Mouse (Mus musculus): ENCODE data around the gene Wdr24.

Wdr24 gene

GRCm38 (mm10) chr17:25808028-25808427 lies 15.4 kb upstream of the Wdr24 start:
- no peak for DNase-seq

- DNase-seq: peak; percentile 55 to 71
These were observed 14.4 kb upstream of the Wdr24 start, which contains the start of gene Fbxl16 for GRCm38 (mm10) chr17:25808789-25809605. Fbxl16 (plus strand) TSS chr17:25809085.

- no peak for DNase-seq
These were observed 13.7 kb upstream of the Wdr24 start for GRCm38 (mm10) chr17:25809606-25810340.

- DNase-seq: no peak
These were observed 12.5 kb upstream of the Wdr24 start for GRCm38 (mm10) chr17:25810890-25811289.

- peak; percentile 71 to 85 for DNase-seq
These were observed 10.0 kb upstream of the Wdr24 start for GRCm38 (mm10) chr17:25813471-25813870.

GRCm38 (mm10) chr17:25817662-25818061 lies 5.8 kb upstream of the Wdr24 start:
- DNase-seq: no peak

GRCm38 (mm10) chr17:25818851-25819780 lies 4.3 kb upstream of the Wdr24 start:
- peak in 1 of 2 experiments; percentile 11 for DNase-seq

- no peak for DNase-seq
These were observed 1.1 kb downstream of the Wdr24 start for GRCm38 (mm10) chr17:25824362-25825142.

GRCm38 (mm10) chr17:25825311-25825710 lies 1.9 kb downstream of the Wdr24 start:
- DNase-seq: no peak

- no peak for DNase-seq
These were observed 2.6 kb downstream of the Wdr24 start for GRCm38 (mm10) chr17:25825984-25826570.

GRCm38 (mm10) chr17:25827011-25827410 lies 3.6 kb downstream of the Wdr24 start:
- DNase-seq: no peak

- DNase-seq: peak in 1 of 2 experiments; percentile 11
These were observed 4.3 kb downstream of the Wdr24 start for GRCm38 (mm10) chr17:25827546-25828222.

- no peak for DNase-seq
These were observed 4.8 kb downstream of the Wdr24 start for GRCm38 (mm10) chr17:25828223-25828594.

GRCm38 (mm10) chr17:25828712-25829557 lies 5.5 kb downstream of the Wdr24 start, which contains the start of gene Jmjd8:
Jmjd8 (plus strand) TSS chr17:25828867.
- peak; percentile 77 to 85 for DNase-seq

GRCm38 (mm10) chr17:25829558-25830017 lies 6.2 kb downstream of the Wdr24 start:
- peak in 1 of 2 experiments; percentile 15 for DNase-seq

GRCm38 (mm10) chr17:25830200-25830753 lies 6.8 kb downstream of the Wdr24 start:
- DNase-seq: peak in 1 of 2 experiments; percentile 10

- peak in 1 of 2 experiments; percentile 17 for DNase-seq
These were observed 7.5 kb downstream of the Wdr24 start for GRCm38 (mm10) chr17:25830806-25831431.

- DNase-seq: peak; percentile 41 to 49
These were observed 8.2 kb downstream of the Wdr24 start for GRCm38 (mm10) chr17:25831451-25832281.

Data from kidney, adult 8-10 months (tissue).